ENCODE assay signal across 16 mouse cellular contexts in the genomic region with DNA sequence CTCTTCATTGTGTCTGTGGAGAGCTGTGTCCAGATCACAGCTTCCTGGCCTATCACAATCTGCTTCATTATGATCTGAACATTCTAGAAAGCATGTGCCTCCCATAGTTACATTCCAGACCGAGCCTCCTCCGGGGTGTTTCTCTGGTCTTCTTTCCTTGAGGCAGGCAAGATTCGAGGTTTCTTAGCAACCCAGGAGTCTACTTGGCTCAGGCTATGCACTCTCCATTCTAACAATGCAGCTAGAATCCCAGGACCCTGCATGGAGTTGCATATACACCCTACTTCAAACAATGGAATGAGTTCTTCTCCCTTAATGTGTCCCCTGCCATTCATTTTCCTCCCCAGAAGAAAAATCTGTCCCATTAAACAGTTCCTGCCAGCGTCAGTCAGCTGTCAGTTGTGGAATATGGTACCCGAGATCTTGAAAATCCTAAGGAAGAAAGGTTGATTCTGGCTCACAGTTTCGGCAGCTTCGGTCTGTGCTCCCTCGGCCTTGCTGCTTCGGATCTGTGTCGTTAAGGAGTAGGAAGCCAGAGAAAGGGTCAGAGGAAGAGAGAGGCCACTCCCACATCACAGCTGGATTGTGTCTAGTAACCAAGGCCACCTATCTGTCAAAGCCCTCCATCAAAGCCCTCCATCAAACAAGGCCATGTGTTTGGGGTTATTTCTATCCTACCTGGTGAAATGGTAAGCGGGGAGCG.
DNase-seq lines count a peak whose midpoint lies in the region; ATAC-seq and TF ChIP-seq lines count a peak whose summit lies in the region.
"Had no signal": no experiment of that assay in that cellular context is flagged by ENCODE, and none has a peak within 500 bp of the region (broad histone marks: within the 10 kb centered on the region; RNA-seq: fewer than 3 reads in every experiment).

No protein-coding gene starts in this region.

- H3K4me1 ChIP-seq in kidney, embryonic 16.5 days (ENCODE audit: insufficient read depth, low read length) = no peaks in the 10 kb centered on the region
- H3K4me1 ChIP-seq in forebrain, embryonic 12.5 days = peaks cover 18% of the 10 kb centered on the region
- H3K4me1 ChIP-seq in hindbrain, embryonic 14.5 days (replicated peaks; ENCODE audit: control insufficient read depth, insufficient read depth, low read length) = peaks cover 11% of the 10 kb centered on the region; the same call in 1 of the 2 replicates
- H3K4me1 ChIP-seq in midbrain, postnatal 0 days (ENCODE audit: insufficient read depth, low read length) = peaks cover 6% of the 10 kb centered on the region
- H3K4me1 ChIP-seq: embryonic facial prominence, embryonic 12.5 days; liver, embryonic 15.5 days had no signal

- WGBS in kidney, embryonic 16.5 days = 78% methylated on average over 12 of the region's 12 CpGs
- WGBS in forebrain, embryonic 12.5 days = 54% methylated on average over 12 of the region's 12 CpGs
- 54% methylated on average over 12 of the region's 12 CpGs for WGBS in hindbrain, embryonic 14.5 days
- 49% methylated on average over 12 of the region's 12 CpGs for WGBS in midbrain, postnatal 0 days

- H3K4me3 ChIP-seq in kidney, embryonic 16.5 days (ENCODE audit: low read length) = no peak overlapping the region
- no peak overlapping the region for H3K4me3 ChIP-seq in forebrain, embryonic 12.5 days (replicated peaks)
- H3K4me3 ChIP-seq in hindbrain, embryonic 14.5 days (replicated peaks; ENCODE audit: low read length) = no peak overlapping the region
- H3K4me3 ChIP-seq in midbrain, postnatal 0 days (ENCODE audit: low read depth, low read length) = no peak overlapping the region
- H3K4me3 ChIP-seq: embryonic facial prominence, embryonic 12.5 days; liver, embryonic 15.5 days had no signal

- H3K4me2 ChIP-seq in kidney, embryonic 16.5 days (replicated peaks; ENCODE audit: low read depth, low read length) = no peak overlapping the region
- H3K4me2 ChIP-seq in forebrain, embryonic 12.5 days = no peak overlapping the region; the same call in 1 of the 2 replicates
- no peak overlapping the region for H3K4me2 ChIP-seq in hindbrain, embryonic 14.5 days (replicated peaks)
- no peak overlapping the region for H3K4me2 ChIP-seq in midbrain, postnatal 0 days (ENCODE audit: low read depth, low read length, poor library complexity, severe bottlenecking)
- H3K4me2 ChIP-seq: embryonic facial prominence, embryonic 12.5 days; liver, embryonic 15.5 days had no signal

- DNase-seq in kidney, adult 18-20 months = no peak
- DNase-seq in hindbrain, embryonic 14.5 days (ENCODE audit: low spot score) = no peak
- no peak for DNase-seq in midbrain, postnatal 0 days (ENCODE audit: low spot score)
- no peak for DNase-seq in Muller cell, postnatal 12 days (ENCODE audit: inconsistent ontology term)
- no peak for DNase-seq in B cell, adult 2 months
- DNase-seq: cerebellum, adult 9-11 months; heart, postnatal 10 days had no signal

- H3K27ac ChIP-seq in kidney, embryonic 16.5 days (ENCODE audit: low read length) = no peak overlapping the region
- peak overlapping the region; percentile 77 for H3K27ac ChIP-seq in forebrain, embryonic 12.5 days
- H3K27ac ChIP-seq in hindbrain, embryonic 14.5 days = peak overlapping the region; percentile 60
- H3K27ac ChIP-seq in midbrain, postnatal 0 days (ENCODE audit: low read depth, low read length) = peak overlapping the region; percentile 47; the same call in 1 of the 2 replicates
- H3K27ac ChIP-seq: embryonic facial prominence, embryonic 12.5 days; liver, embryonic 15.5 days; macrophage had no signal

- H3K36me3 ChIP-seq in kidney, embryonic 16.5 days (ENCODE audit: insufficient read depth, low read length) = no peaks in the 10 kb centered on the region
- H3K36me3 ChIP-seq in forebrain, embryonic 12.5 days (replicated peaks) = no peaks in the 10 kb centered on the region
- H3K36me3 ChIP-seq in hindbrain, embryonic 14.5 days (replicated peaks; ENCODE audit: control insufficient read depth, insufficient read depth) = no peaks in the 10 kb centered on the region
- H3K36me3 ChIP-seq in midbrain, postnatal 0 days (ENCODE audit: insufficient read depth, low read length) = no peaks in the 10 kb centered on the region
- H3K36me3 ChIP-seq: embryonic facial prominence, embryonic 12.5 days; G1E; liver, embryonic 15.5 days had no signal

- no peak overlapping the region for H3K9ac ChIP-seq in kidney, embryonic 16.5 days (replicated peaks; ENCODE audit: low read length)
- no peak overlapping the region for H3K9ac ChIP-seq in forebrain, embryonic 12.5 days
- H3K9ac ChIP-seq in hindbrain, embryonic 14.5 days = no peak overlapping the region
- no peak overlapping the region for H3K9ac ChIP-seq in midbrain, postnatal 0 days (replicated peaks; ENCODE audit: low read length, poor library complexity, severe bottlenecking)
- H3K9ac ChIP-seq: embryonic facial prominence, embryonic 12.5 days; liver, embryonic 15.5 days had no signal

- ATAC-seq in kidney, embryonic 16.5 days (ENCODE audit: low FRiP score, low TSS enrichment) = 0 out of 2 replicates have a peak, but pooled peaks have one; percentile 6
- ATAC-seq in forebrain, embryonic 12.5 days (ENCODE audit: low FRiP score) = no peak
- ATAC-seq in hindbrain, embryonic 14.5 days (ENCODE audit: low FRiP score) = peak; percentile 36
- ATAC-seq in midbrain, postnatal 0 days (ENCODE audit: low FRiP score) = peak; percentile 36; the same call in 1 of the 2 replicates
- ATAC-seq in monocyte, adult 5-6 weeks (replicated peaks; ENCODE audit: insufficient number of reproducible peaks, low FRiP score, low TSS enrichment, poor library complexity, severe bottlenecking) = no peak
- ATAC-seq: activated CD4-positive, CD25-positive, alpha-beta regulatory T cell, adult 4 months; intestine, embryonic 16.5 days had no signal

- no peak for TF ChIP-seq CTCF in midbrain, postnatal 0 days (IDR thresholded peaks at IDR 0.05)

- peaks cover 7% of the 10 kb centered on the region; the same call in 1 of the 2 replicates for H3K9me3 ChIP-seq in kidney, embryonic 16.5 days (ENCODE audit: low read length)
- peaks cover 12% of the 10 kb centered on the region; the same call in 1 of the 2 replicates for H3K9me3 ChIP-seq in forebrain, embryonic 12.5 days
- no peaks in the 10 kb centered on the region for H3K9me3 ChIP-seq in hindbrain, embryonic 14.5 days (ENCODE audit: control insufficient read depth, low read length)
- H3K9me3 ChIP-seq in midbrain, postnatal 0 days (ENCODE audit: low read length) = no peaks in the 10 kb centered on the region
- H3K9me3 ChIP-seq: liver, embryonic 15.5 days had no signal

- H3K27me3 ChIP-seq in kidney, embryonic 16.5 days (ENCODE audit: insufficient read depth, low read length) = no peaks in the 10 kb centered on the region
- H3K27me3 ChIP-seq in forebrain, embryonic 12.5 days = no peaks in the 10 kb centered on the region
- H3K27me3 ChIP-seq in hindbrain, embryonic 14.5 days (ENCODE audit: control insufficient read depth, insufficient read depth, low read length) = no peaks in the 10 kb centered on the region
- H3K27me3 ChIP-seq in midbrain, postnatal 0 days (ENCODE audit: insufficient read depth, low read length) = no peaks in the 10 kb centered on the region
- H3K27me3 ChIP-seq: embryonic facial prominence, embryonic 12.5 days; liver, embryonic 15.5 days had no signal

Comparison
In these comparisons a context has a peak if more than half of its experiments do, and no peak if none do; other contexts are left out.
1. ATAC-seq: peak in kidney, embryonic 16.5 days (single experiment), hindbrain, embryonic 14.5 days (single experiment) and midbrain, postnatal 0 days (single experiment); none in forebrain, embryonic 12.5 days (single experiment) and monocyte, adult 5-6 weeks (single experiment).